Mouse (Mus musculus) liver, embryonic 14.5 days (tissue): Measurements from ENCODE around the gene Ccr1l1. TPM values are rescaled to one million over a fixed set of nuclear protein-coding genes. Genes with fewer than 3 reads are reported as not detected.

ENCODE experiments used
- ATAC-seq: fragments of 200-750 bp; cut with Nextera tagmentation; 2 replicates; pipeline ENCODE4 v1.8.0; 2017; ENCODE audit warnings: moderate number of reproducible peaks, mild to moderate bottlenecking, moderate library complexity; ENCODE audit not compliant: insufficient read depth
- DNase-seq, 3 experiments: peaks; one replicate each; pipeline ENCODE4 v3.0.0-alpha.2; 2012 to 2013; ENCODE audit warnings: low read depth in 3 of 3, low spot score in 3 of 3
- H3K27ac ChIP-seq: fragments of 300-500 bp; sonication (generic); 2 replicates; pipeline ENCODE4 v1.5.1; 2014; ENCODE audit warnings: moderate library complexity, mild to moderate bottlenecking, control low read depth, inconsistent platforms
- H3K27me3 ChIP-seq: fragments of 300-500 bp; sonication (generic); 2 replicates; pipeline ENCODE4 v1.6.1; 2014; ENCODE audit warnings: mild to moderate bottlenecking, low read length, moderate library complexity; ENCODE audit not compliant: control insufficient read depth, insufficient read depth
- H3K36me3 ChIP-seq: fragments of 300-500 bp; sonication (generic); replicated peaks from 2 replicates; pipeline ENCODE4 v1.6.1; 2014; ENCODE audit warnings: low read depth; ENCODE audit not compliant: control insufficient read depth, insufficient read depth
- H3K4me1 ChIP-seq, 2 experiments: fragments of 200-500 bp in 1 of 2; fragments of 300-500 bp in 1 of 2; sonication (generic) in 1 of 2; replicated peaks; 2 replicates each; pipeline ENCODE4 v1.6.1; 2012 to 2014; ENCODE audit warnings: antibody characterized with exemption in 1 of 2, inconsistent platforms in 1 of 2, low read length in 1 of 2; ENCODE audit not compliant: control insufficient read depth in 2 of 2, insufficient read depth in 2 of 2
- H3K4me2 ChIP-seq: fragments of 300-500 bp; sonication (generic); 2 replicates; pipeline ENCODE4 v1.6.1; 2014; ENCODE audit warnings: low read depth, mild to moderate bottlenecking, control low read depth, moderate library complexity
- H3K4me3 ChIP-seq, 2 experiments: fragments of 200-500 bp in 1 of 2; fragments of 300-500 bp in 1 of 2; sonication (generic) in 1 of 2; 2 replicates each; pipeline ENCODE4 v1.5.1; 2012 to 2014; ENCODE audit warnings: low read depth in 2 of 2, low read length in 2 of 2, mild to moderate bottlenecking in 2 of 2, control low read depth in 1 of 2, inconsistent platforms in 1 of 2, moderate library complexity in 1 of 2; ENCODE audit not compliant: insufficient read depth in 1 of 2
- H3K9ac ChIP-seq: fragments of 300-500 bp; sonication (generic); replicated peaks from 2 replicates; pipeline ENCODE4 v1.6.1; 2014; ENCODE audit warnings: mild to moderate bottlenecking, control low read depth, moderate library complexity
- H3K9me3 ChIP-seq: fragments of 300-500 bp; sonication (generic); 2 replicates; pipeline ENCODE4 v1.6.1; 2016; ENCODE audit warnings: low read length, mixed read lengths; ENCODE audit not compliant: control insufficient read depth
- CTCF ChIP-seq: IDR thresholded peaks from 2 replicates; pipeline ENCODE4 v1.5.1; 2016; ENCODE audit warnings: antibody characterized with exemption, low read depth, control low read depth
- EP300 ChIP-seq: IDR thresholded peaks from 2 replicates; pipeline ENCODE4 v1.6.1; 2016; ENCODE audit warnings: antibody characterized with exemption, low read depth
- WGBS: fragments of 180-500 bp; shearing (Covaris S2); extraction: QIAGEN DNeasy Blood & Tissue Kit; methylation state at CpG from one replicate; pipeline ENCODE4 v1.1.7; 2014; ENCODE audit not compliant: insufficient replicate concordance; 5-methylcytosine and 5-hydroxymethylcytosine counted together
- polyA plus RNA-seq, 2 experiments: library from polyadenylated mRNA; depleted of rRNA in 1 of 2; stranded (reverse) in 1 of 2; unstranded in 1 of 2; fragments of >200 nt; fragmentation: Nextera tagmentation in 1 of 2; extraction: Ambion mirVana in 1 of 2; gene quantifications; 2 replicates each; pipeline versions ENCODE4 v1.2.1 to v1.2.3; 2012 to 2014

The Ccr1l1 gene
- polyA plus RNA-seq, 2 experiments, result 0.04 TPM; not detected in 1

DNA sequence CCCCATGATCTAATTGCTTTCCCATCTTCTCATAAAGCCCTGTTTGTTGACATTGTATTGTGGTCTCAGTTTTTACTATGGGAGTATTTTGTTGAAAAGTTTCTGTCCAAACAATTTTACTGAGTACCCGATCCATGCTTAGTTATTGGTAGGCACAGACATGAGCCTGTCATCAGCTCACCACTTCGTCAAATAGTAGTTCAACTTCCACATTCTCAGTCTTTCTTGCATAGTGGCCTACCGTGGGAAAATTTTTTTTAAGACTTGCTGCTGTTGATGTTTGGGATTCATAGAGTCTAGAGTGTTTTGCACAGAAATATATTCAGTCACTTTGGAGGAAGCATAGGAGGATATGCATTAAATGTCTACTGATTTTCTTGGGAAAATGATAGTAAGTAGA is 35.1 kb upstream of the Ccr1l1 start:
- no peak for DNase-seq
- Histone ChIP-seq H3K27ac (no peak overlapping the region), H3K27me3 (no peaks in the 10 kb centered on the region; the same call in none of the 2 replicates), H3K36me3 (no peaks in the 10 kb centered on the region), H3K9me3 (no peaks in the 10 kb centered on the region), H3K4me3 (no peak overlapping the region), H3K4me2 (no peak overlapping the region), H3K4me1 (peaks cover 2 to 9% of the 10 kb centered on the region in 2 experiments; a peak in 3 of 4 replicates), H3K9ac (no peak overlapping the region)
- WGBS, result 50% methylated on average over 3 of the region's 3 CpGs
- no peak for TF ChIP-seq EP300
- no peak for TF ChIP-seq CTCF
- ATAC-seq, result no peak

GRCm38 (mm10) chr9:124012691-124013090 is 34.5 kb upstream of the Ccr1l1 start:
- no peak for DNase-seq

DNA sequence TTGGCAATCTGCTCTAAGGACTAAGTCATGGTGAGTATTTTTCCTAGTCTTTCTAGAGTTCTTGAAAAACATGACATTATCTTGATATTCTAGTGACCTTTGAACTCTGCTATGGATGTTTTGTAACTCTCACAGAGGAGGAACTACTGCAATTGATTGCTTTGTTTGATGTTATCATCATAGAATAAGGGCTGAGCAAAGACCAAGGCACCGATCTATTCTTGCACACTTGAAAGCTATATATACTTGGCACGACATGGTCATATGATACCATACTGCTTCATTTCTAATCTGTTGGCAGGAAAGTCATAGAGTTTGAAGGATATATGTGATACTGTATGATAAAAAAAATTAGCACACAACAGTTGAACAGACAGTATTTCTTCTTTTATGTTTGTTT is 21.6 kb upstream of the Ccr1l1 start:
- TF ChIP-seq EP300 (no peak), CTCF (no peak)
- DNase-seq (no peak), ATAC-seq (no peak)
- Histone ChIP-seq H3K4me2 (no peak overlapping the region), H3K4me3 (no peak overlapping the region), H3K4me1 (peaks cover 5 to 9% of the 10 kb centered on the region in 2 experiments), H3K27me3 (no peaks in the 10 kb centered on the region), H3K36me3 (no peaks in the 10 kb centered on the region), H3K9me3 (no peaks in the 10 kb centered on the region), H3K9ac (no peak overlapping the region), H3K27ac (no peak overlapping the region)
- WGBS, result 55% methylated on average over 2 of the region's 2 CpGs

More at GRCm38 (mm10) chr9:124012691-124013090, 34.5 kb upstream of the Ccr1l1 start:
- Histone ChIP-seq H3K27me3 (no peaks in the 10 kb centered on the region; the same call in none of the 2 replicates), H3K4me2 (no peak overlapping the region), H3K27ac (no peak overlapping the region), H3K36me3 (no peaks in the 10 kb centered on the region), H3K9ac (no peak overlapping the region), H3K4me1 (peaks cover 2 to 9% of the 10 kb centered on the region in 2 experiments; a peak in 3 of 4 replicates), H3K9me3 (no peaks in the 10 kb centered on the region), H3K4me3 (no peak overlapping the region)
- no peak for TF ChIP-seq CTCF
- no peak for TF ChIP-seq EP300
- 47% methylated on average over 2 of the region's 2 CpGs for WGBS
- no peak for ATAC-seq

- Histone ChIP-seq H3K9me3 (no peaks in the 10 kb centered on the region), H3K27ac (no peak overlapping the region), H3K9ac (no peak overlapping the region), H3K4me2 (no peak overlapping the region), H3K36me3 (no peaks in the 10 kb centered on the region), H3K4me1 (peaks cover 5 to 9% of the 10 kb centered on the region in 2 experiments), H3K4me3 (no peak overlapping the region), H3K27me3 (no peaks in the 10 kb centered on the region)
- WGBS, result 10% methylated on average over 3 of the region's 3 CpGs
- ATAC-seq, result no peak
- DNase-seq, result no peak
- TF ChIP-seq EP300 (no peak), CTCF (no peak)
Observed at GRCm38 (mm10) chr9:123997719-123998118, 19.5 kb upstream of the Ccr1l1 start.

DNA sequence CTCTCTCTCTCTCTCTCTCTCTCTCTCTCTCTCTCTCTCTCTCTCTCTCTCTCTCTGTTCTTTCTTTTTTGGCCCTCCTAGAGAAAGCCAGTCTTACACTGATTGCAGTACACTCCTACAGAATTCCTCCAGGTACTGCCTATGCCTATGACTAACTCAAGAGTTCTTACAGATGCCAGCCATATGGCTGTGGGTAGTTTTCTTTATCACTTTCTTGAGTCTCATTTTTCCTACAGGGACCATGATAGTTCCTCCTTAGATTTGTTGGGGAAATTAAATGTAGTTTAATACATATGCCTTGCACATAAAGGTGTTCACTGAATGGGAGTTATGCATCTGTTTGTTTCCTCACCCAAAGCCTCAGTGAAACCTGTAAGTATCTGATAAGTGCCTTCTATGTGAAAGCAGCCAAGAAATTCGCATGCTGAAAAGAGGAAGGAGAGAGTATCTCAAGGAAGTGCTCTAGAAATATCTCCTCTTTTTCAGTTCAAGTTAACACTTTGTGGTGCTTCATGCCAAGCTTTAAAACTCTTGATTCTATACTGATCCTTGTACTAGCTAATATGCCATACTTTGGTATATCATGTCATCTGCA is 13.2 kb upstream of the Ccr1l1 start:
- DNase-seq, result no peak
- WGBS, result 0% methylated on average over 1 of the region's 1 CpGs
- ATAC-seq, result peak; percentile 57; the same call in 1 of the 2 replicates
- TF ChIP-seq EP300, result no peak
- TF ChIP-seq CTCF, result no peak
- no peak overlapping the region for H3K4me2 ChIP-seq
- no peak overlapping the region for H3K4me3 ChIP-seq
- H3K36me3 ChIP-seq, result no peaks in the 10 kb centered on the region
- H3K27ac ChIP-seq, result no peak overlapping the region
- no peaks in the 10 kb centered on the region for H3K9me3 ChIP-seq
- no peaks in the 10 kb centered on the region for H3K27me3 ChIP-seq
- peaks cover 9 to 12% of the 10 kb centered on the region in 2 experiments for H3K4me1 ChIP-seq
- no peak overlapping the region for H3K9ac ChIP-seq
